Mouse (Mus musculus): ENCODE results near the gene Gm10447.

DNA sequence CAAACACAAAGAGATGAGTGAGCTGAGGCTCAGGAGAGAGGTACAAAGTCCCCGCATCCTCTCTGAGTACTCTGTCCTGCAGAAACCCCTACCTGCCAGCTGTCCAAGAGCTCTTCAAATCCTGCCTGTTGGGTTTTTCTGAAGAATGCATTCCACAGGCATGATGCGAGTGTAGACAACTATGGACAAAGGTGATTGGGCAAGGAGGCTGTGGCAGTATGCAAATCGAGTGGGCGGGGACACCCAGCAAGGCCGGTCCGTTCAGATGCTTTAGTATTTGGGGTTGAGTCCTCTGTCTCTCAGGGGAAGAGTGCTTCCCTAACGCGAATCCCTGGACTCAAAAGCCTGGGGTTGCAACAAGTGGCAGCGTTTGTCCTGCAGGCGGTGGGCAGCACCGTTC is 43.7 kb upstream of the Gm10447 start:
- TF ChIP-seq MYOG (IDR thresholded peaks at IDR 0.05; ENCODE audit: control insufficient read depth, extremely low read depth, insufficient read length): no peak
- TF ChIP-seq CTCF (IDR thresholded peaks at IDR 0.05; ENCODE audit: control insufficient read depth, insufficient read depth, insufficient read length): no peak
- no peak for TF ChIP-seq CEBPB (IDR thresholded peaks at IDR 0.05; ENCODE audit: low read depth)
